9 mouse cellular contexts compared by ENCODE assay signal in genomic region chr3:88684236-88684979, GRCm38 (mm10). TPM values are rescaled to one million over a fixed set of nuclear protein-coding genes. Genes with fewer than 3 reads are reported as not detected.
A peak's percentile ranks its signal among the peaks of the same experiment; 100 is the strongest.
DNase-seq lines count a peak whose midpoint lies in the region; ATAC-seq and TF ChIP-seq lines count a peak whose summit lies in the region.
"Had no signal": no experiment of that assay in that cellular context is flagged by ENCODE, and none has a peak within 500 bp of the region (broad histone marks: within the 10 kb centered on the region; RNA-seq: fewer than 3 reads in every experiment).

No protein-coding gene starts in this region.

- H3K4me2 ChIP-seq in lung, embryonic 16.5 days (ENCODE audit: low read depth, low read length) = peak overlapping the region; percentile 74
- peak overlapping the region; percentile 63 for H3K4me2 ChIP-seq in forebrain, embryonic 12.5 days

- H3K27me3 ChIP-seq in lung, embryonic 16.5 days (ENCODE audit: control insufficient read depth, insufficient read depth, low read depth, low read length) = no peaks in the 10 kb centered on the region
- H3K27me3 ChIP-seq in forebrain, embryonic 12.5 days = no peaks in the 10 kb centered on the region
- H3K27me3 ChIP-seq in limb, embryonic 10.5 days (ENCODE audit: low read depth, poor library complexity, severe bottlenecking) = no peaks in the 10 kb centered on the region
- H3K27me3 ChIP-seq in small intestine, adult 2 months (ENCODE audit: control insufficient read depth, insufficient read depth, low read length) = no peaks in the 10 kb centered on the region

- DNase-seq in lung, postnatal 25 days (ENCODE audit: low spot score) = no peak
- DNase-seq in limb, embryonic 10.5 days (ENCODE audit: low spot score) = no peak
- no peak for DNase-seq in natural killer cell, adult 2 months (ENCODE audit: low spot score in 2 of 2)
- DNase-seq in adrenal gland, adult 8-10 months = no peak

- H3K9ac ChIP-seq in lung, embryonic 16.5 days (ENCODE audit: low read length) = peak overlapping the region; percentile 64
- peak overlapping the region; percentile 97; the same call in 1 of the 2 replicates for H3K9ac ChIP-seq in forebrain, embryonic 12.5 days

- peak overlapping the region; percentile 83 for H3K4me3 ChIP-seq in lung, embryonic 16.5 days (ENCODE audit: low read length)
- H3K4me3 ChIP-seq in forebrain, embryonic 12.5 days (replicated peaks) = peak overlapping the region; percentile 97
- H3K4me3 ChIP-seq in limb, embryonic 10.5 days = peak overlapping the region; percentile 99
- no peak overlapping the region for H3K4me3 ChIP-seq in small intestine, adult 2 months (ENCODE audit: low read depth, low read length)

- H3K36me3 ChIP-seq in lung, embryonic 16.5 days (ENCODE audit: control insufficient read depth, insufficient read depth, low read length) = no peaks in the 10 kb centered on the region; the same call in 1 of the 2 replicates
- H3K36me3 ChIP-seq in forebrain, embryonic 12.5 days (replicated peaks) = peaks cover 23% of the 10 kb centered on the region
- peaks cover 34% of the 10 kb centered on the region for H3K36me3 ChIP-seq in limb, embryonic 10.5 days
- peaks cover 13% of the 10 kb centered on the region for H3K36me3 ChIP-seq in small intestine, adult 2 months (ENCODE audit: control insufficient read depth, insufficient read depth, low read length)

- WGBS in lung, embryonic 16.5 days = 63% methylated on average over 6 of the region's 8 CpGs
- WGBS in forebrain, embryonic 12.5 days = 61% methylated on average over 8 of the region's 8 CpGs
- WGBS in limb, embryonic 10.5 days = 66% methylated on average over 8 of the region's 8 CpGs
- 21% methylated on average over 8 of the region's 8 CpGs for WGBS in small intestine, adult 2 months

- ATAC-seq in lung, embryonic 16.5 days (ENCODE audit: low read depth) = no peak
- no peak for ATAC-seq in forebrain, embryonic 12.5 days (ENCODE audit: low FRiP score)
- ATAC-seq in CD4-positive, CD25-positive, alpha-beta regulatory T cell, adult 4 months = no peak

- peak overlapping the region; percentile 97 for H3K27ac ChIP-seq in lung, embryonic 16.5 days (ENCODE audit: low read length)
- H3K27ac ChIP-seq in forebrain, embryonic 12.5 days = no peak overlapping the region
- peak overlapping the region; percentile 98 for H3K27ac ChIP-seq in limb, embryonic 10.5 days
- peak overlapping the region; percentile 73 for H3K27ac ChIP-seq in small intestine, adult 2 months (ENCODE audit: insufficient read depth, low read depth, low read length)

- no peaks in the 10 kb centered on the region for H3K9me3 ChIP-seq in lung, embryonic 16.5 days (ENCODE audit: control insufficient read depth, low read length)
- H3K9me3 ChIP-seq in forebrain, embryonic 12.5 days = no peaks in the 10 kb centered on the region
- H3K9me3 ChIP-seq in limb, embryonic 10.5 days (replicated peaks) = no peaks in the 10 kb centered on the region

- no peak for TF ChIP-seq CTCF in small intestine, adult 2 months (IDR thresholded peaks at IDR 0.05; ENCODE audit: extremely low read depth, insufficient read length, insufficient replicate concordance, low read depth, low read length)

- H3K4me1 ChIP-seq in lung, embryonic 16.5 days (replicated peaks; ENCODE audit: control insufficient read depth, insufficient read depth, low read length) = peaks cover 10% of the 10 kb centered on the region
- peaks cover 16% of the 10 kb centered on the region for H3K4me1 ChIP-seq in forebrain, embryonic 12.5 days
- H3K4me1 ChIP-seq in limb, embryonic 10.5 days = peaks cover 9% of the 10 kb centered on the region
- H3K4me1 ChIP-seq in small intestine, adult 2 months (ENCODE audit: control insufficient read depth, insufficient read depth, insufficient read length, low read length) = peaks cover 6% of the 10 kb centered on the region; the same call in 1 of the 2 replicates

- TF ChIP-seq POLR2A in small intestine, adult 2 months (IDR thresholded peaks at IDR 0.05; ENCODE audit: low read depth, low read length) = no peak

RNA-seq across cellular contexts. Expression of gene Khdc4, which starts 1.2 kb away (rescaled TPM):
- polyA plus RNA-seq in lung, embryonic 16.5 days (2015; fragmentation: Nextera tagmentation; extraction: Ambion mirVana) = 82.1 and 86.2 TPM in 2 replicates
- polyA plus RNA-seq in forebrain, embryonic 12.5 days (2016; fragmentation: Nextera tagmentation; extraction: Ambion mirVana) = 117 and 118 TPM in 2 replicates
- polyA plus RNA-seq in limb, embryonic 10.5 days (2016; fragmentation: Nextera tagmentation; extraction: Ambion mirVana) = 103 and 111 TPM in 2 replicates
- polyA plus RNA-seq in small intestine, adult 2 months (2012; rRNA removed) = 20.2 and 23.2 TPM in 2 replicates
- polyA plus RNA-seq in CD4-positive, CD25-positive, alpha-beta regulatory T cell, adult 4 months (2017; shearing (Covaris generic)) = 10 to 100 TPM; 49.8 to 50.2 TPM
- total RNA-seq in adrenal gland, adult 8-10 months (2022) = 10 to 100 TPM; 48.9 to 84.1 (median 58.1) TPM

RNA-seq across cellular contexts. Expression of gene Rxfp4, which starts 31.5 kb away (rescaled TPM):
- not detected in 2 replicates for polyA plus RNA-seq in lung, embryonic 16.5 days (2015; fragmentation: Nextera tagmentation; extraction: Ambion mirVana)
- not detected in 2 replicates for polyA plus RNA-seq in forebrain, embryonic 12.5 days (2016; fragmentation: Nextera tagmentation; extraction: Ambion mirVana)
- not detected in 2 replicates for polyA plus RNA-seq in limb, embryonic 10.5 days (2016; fragmentation: Nextera tagmentation; extraction: Ambion mirVana)
- polyA plus RNA-seq in small intestine, adult 2 months (2012; rRNA removed) = not detected in 2 replicates
- polyA plus RNA-seq in CD4-positive, CD25-positive, alpha-beta regulatory T cell, adult 4 months (2017; shearing (Covaris generic)) = under 1 TPM in 1 of 2 experiments, not detected in 1; 0.26 TPM
- total RNA-seq in adrenal gland, adult 8-10 months (2022) = not detected
- polyA plus RNA-seq: brain, embryonic 14.5 days had no signal

RNA-seq across cellular contexts. Expression of gene Rit1, which starts 32.2 kb away (rescaled TPM):
- 58.9 and 68.9 TPM in 2 replicates for polyA plus RNA-seq in lung, embryonic 16.5 days (2015; fragmentation: Nextera tagmentation; extraction: Ambion mirVana)
- polyA plus RNA-seq in forebrain, embryonic 12.5 days (2016; fragmentation: Nextera tagmentation; extraction: Ambion mirVana) = 38.2 and 40.9 TPM in 2 replicates
- 26.8 and 28.4 TPM in 2 replicates for polyA plus RNA-seq in limb, embryonic 10.5 days (2016; fragmentation: Nextera tagmentation; extraction: Ambion mirVana)
- polyA plus RNA-seq in small intestine, adult 2 months (2012; rRNA removed) = 13.2 and 21.5 TPM in 2 replicates
- 10 to 100 TPM; 28.1 to 36.1 TPM for polyA plus RNA-seq in CD4-positive, CD25-positive, alpha-beta regulatory T cell, adult 4 months (2017; shearing (Covaris generic))
- total RNA-seq in adrenal gland, adult 8-10 months (2022) = 10 to 100 TPM; 55.0 to 65.3 (median 59.1) TPM
